Mouse (Mus musculus): ENCODE results near the gene Hook2.

The Hook2 gene

GRCm38 (mm10) chr8:84987903-84988302 is 2.5 kb upstream of the Hook2 start:
- DNase-seq, result no peak

- DNase-seq, result peak; percentile 98
These were observed 1.1 kb upstream of the Hook2 start for GRCm38 (mm10) chr8:84989311-84989731.

GRCm38 (mm10) chr8:84989810-84990209 is 593 bp upstream of the Hook2 start:
- peak; percentile 96 for DNase-seq

- peak; percentile 98 for DNase-seq
These were observed 433 bp downstream of the Hook2 start for GRCm38 (mm10) chr8:84990836-84991235.

GRCm38 (mm10) chr8:84994375-84994774 is 4.0 kb downstream of the Hook2 start:
- no peak for DNase-seq

- no peak for DNase-seq
These were observed 5.3 kb downstream of the Hook2 start for GRCm38 (mm10) chr8:84995680-84996079.

- no peak for DNase-seq
These were observed 6.6 kb downstream of the Hook2 start for GRCm38 (mm10) chr8:84996978-84997377.

GRCm38 (mm10) chr8:84997649-84998295 is 7.4 kb downstream of the Hook2 start:
- peak; percentile 88 for DNase-seq

GRCm38 (mm10) chr8:85007686-85008085 is 17.3 kb downstream of the Hook2 start:
- peak; percentile 55 for DNase-seq

- DNase-seq, result no peak
These were observed 20.8 kb downstream of the Hook2 start for GRCm38 (mm10) chr8:85011242-85011641.

GRCm38 (mm10) chr8:85013230-85013840 is 22.9 kb downstream of the Hook2 start:
- DNase-seq, result peak; percentile 85

GRCm38 (mm10) chr8:85014431-85014830 is 24.0 kb downstream of the Hook2 start, which contains the start of gene Best2:
Gene Best2 (minus strand): TSS chr8:85014531.
- no peak for DNase-seq

GRCm38 (mm10) chr8:85016724-85017123 is 26.3 kb downstream of the Hook2 start:
- no peak for DNase-seq

GRCm38 (mm10) chr8:85017209-85017608 is 26.8 kb downstream of the Hook2 start:
- no peak for DNase-seq

GRCm38 (mm10) chr8:85021514-85022055 is 31.2 kb downstream of the Hook2 start:
- DNase-seq, result no peak

GRCm38 (mm10) chr8:85023846-85024245 is 33.4 kb downstream of the Hook2 start:
- no peak for DNase-seq

- DNase-seq, result peak; percentile 94
These were observed 34.9 kb downstream of the Hook2 start, which contains the start of gene Asna1 for GRCm38 (mm10) chr8:85025098-85025932. Gene Asna1 (minus strand): TSS chr8:85025281.

GRCm38 (mm10) chr8:85026670-85027515 is 36.5 kb downstream of the Hook2 start, which contains the start of gene Trir:
Gene Trir (plus strand): TSS chr8:85026823.
- DNase-seq, result peak; percentile 98

- DNase-seq, result peak; percentile 24
These were observed 37.1 kb downstream of the Hook2 start for GRCm38 (mm10) chr8:85027516-85027855.

GRCm38 (mm10) chr8:85027922-85028321 is 37.5 kb downstream of the Hook2 start:
- DNase-seq, result no peak

- no peak for DNase-seq
These were observed 38.9 kb downstream of the Hook2 start for GRCm38 (mm10) chr8:85029271-85029670.

- peak; percentile 73 for DNase-seq
These were observed 42.4 kb downstream of the Hook2 start for GRCm38 (mm10) chr8:85032622-85033311.
